Mouse (Mus musculus) erythroblast, embryonic 14.5 days (primary cell): ENCODE data around the gene Apbb2.

Experiments
- GATA1 ChIP-seq: IDR thresholded peaks from 2 replicates; pipeline ENCODE4 v1.6.1; 2012; ENCODE audit warnings: low read length, inconsistent platforms, mixed read lengths
- TAL1 ChIP-seq: IDR thresholded peaks from 3 replicates; pipeline ENCODE4 v1.6.1; 2012; ENCODE audit warnings: low read length, inconsistent platforms, mixed read lengths

- TF ChIP-seq GATA1 (no peak), TAL1 (no peak)
Measured at GRCm38 (mm10) chr5:66405305-66405704, 213.3 kb downstream of the Apbb2 start.
